In the genomic region with DNA sequence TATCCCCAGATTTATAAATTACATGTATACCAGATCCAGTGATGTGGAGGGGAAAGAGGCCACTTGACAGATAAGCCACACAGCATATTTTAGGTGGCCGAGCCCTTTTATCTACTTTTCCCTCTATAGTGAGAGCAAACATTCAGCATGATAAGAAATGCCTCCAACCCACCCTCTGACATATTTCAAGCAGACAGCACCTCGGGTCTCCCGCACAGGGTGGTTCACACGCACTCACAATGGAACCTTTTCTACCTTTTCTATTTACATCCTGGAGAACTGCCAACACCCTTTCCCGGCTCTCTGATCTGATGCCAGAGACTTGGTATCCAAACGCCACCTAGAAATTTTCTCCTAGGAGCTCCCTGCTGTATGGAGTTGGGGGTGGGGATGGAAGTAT, we compare ENCODE assay signal across 10 mouse cellular contexts. TPM values are rescaled to one million over a fixed set of nuclear protein-coding genes. Genes with fewer than 3 reads are reported as not detected.
DNase-seq lines count a peak whose midpoint lies in the region; ATAC-seq lines count a peak whose summit lies in the region.
"Had no signal": no experiment of that assay in that cellular context is flagged by ENCODE, and none has a peak within 500 bp of the region (broad histone marks: within the 10 kb centered on the region; RNA-seq: fewer than 3 reads in every experiment).

No protein-coding gene starts in this region.

- no peak overlapping the region for H3K4me3 ChIP-seq in forebrain, embryonic 12.5 days (replicated peaks)
- no peak overlapping the region for H3K4me3 ChIP-seq in forebrain, embryonic 10.5 days
- no peak overlapping the region for H3K4me3 ChIP-seq in intestine, embryonic 15.5 days (replicated peaks)
- H3K4me3 ChIP-seq: layer of hippocampus, adult 2 months; myocyte had no signal

- H3K27me3 ChIP-seq in forebrain, embryonic 12.5 days: no peaks in the 10 kb centered on the region
- H3K27me3 ChIP-seq in forebrain, embryonic 10.5 days (ENCODE audit: poor library complexity, severe bottlenecking): no peaks in the 10 kb centered on the region
- no peaks in the 10 kb centered on the region for H3K27me3 ChIP-seq in intestine, embryonic 15.5 days (replicated peaks)

- no peak overlapping the region for H3K27ac ChIP-seq in forebrain, embryonic 12.5 days
- H3K27ac ChIP-seq in forebrain, embryonic 10.5 days: no peak overlapping the region
- no peak overlapping the region for H3K27ac ChIP-seq in intestine, embryonic 15.5 days

- ATAC-seq in forebrain, embryonic 12.5 days (ENCODE audit: low FRiP score): peak; percentile 27; the same call in 1 of the 2 replicates
- peak; percentile 72 for ATAC-seq in intestine, embryonic 15.5 days

- WGBS in forebrain, embryonic 12.5 days: 47% methylated on average over 6 of the region's 6 CpGs
- WGBS in forebrain, embryonic 10.5 days: 86% methylated on average over 6 of the region's 6 CpGs
- WGBS in intestine, embryonic 15.5 days: 20% methylated on average over 6 of the region's 6 CpGs

- DNase-seq in forebrain, embryonic 10.5 days (ENCODE audit: extremely low spot score, low spot score): no peak
- peak; percentile 39 for DNase-seq in kidney, postnatal 10 days
- no peak for DNase-seq in kidney, adult 11 months
- peak; percentile 49 for DNase-seq in lung, postnatal 36 days
- no peak for DNase-seq in left cerebral cortex, postnatal 10 days (ENCODE audit: extremely low spot score in 1 of 2, low spot score in 2 of 2)
- no peak for DNase-seq in testis, postnatal 10 days (ENCODE audit: low spot score)

- H3K4me1 ChIP-seq in forebrain, embryonic 12.5 days: peaks cover 34% of the 10 kb centered on the region
- peaks cover 26% of the 10 kb centered on the region for H3K4me1 ChIP-seq in forebrain, embryonic 10.5 days
- peaks cover 24% of the 10 kb centered on the region for H3K4me1 ChIP-seq in intestine, embryonic 15.5 days (replicated peaks)

- H3K9me3 ChIP-seq in forebrain, embryonic 12.5 days: no peaks in the 10 kb centered on the region
- no peaks in the 10 kb centered on the region for H3K9me3 ChIP-seq in forebrain, embryonic 10.5 days
- no peaks in the 10 kb centered on the region for H3K9me3 ChIP-seq in intestine, embryonic 15.5 days

- H3K36me3 ChIP-seq in forebrain, embryonic 12.5 days (replicated peaks): no peaks in the 10 kb centered on the region
- no peaks in the 10 kb centered on the region for H3K36me3 ChIP-seq in forebrain, embryonic 10.5 days (replicated peaks)
- H3K36me3 ChIP-seq in intestine, embryonic 15.5 days: no peaks in the 10 kb centered on the region

- H3K4me2 ChIP-seq in forebrain, embryonic 12.5 days: no peak overlapping the region
- H3K4me2 ChIP-seq in intestine, embryonic 15.5 days (replicated peaks): no peak overlapping the region

- intact Hi-C loops in left cerebral cortex, postnatal 10 days (cut with DNase I): no loop called here

- no peak overlapping the region for H3K9ac ChIP-seq in forebrain, embryonic 12.5 days
- H3K9ac ChIP-seq in intestine, embryonic 15.5 days: no peak overlapping the region

RNA-seq across cellular contexts. Expression of gene Lamc1, which starts 58.0 kb away (rescaled TPM):
- 26.0 and 26.3 TPM in 2 replicates for polyA plus RNA-seq in forebrain, embryonic 12.5 days (2016; fragmentation: Nextera tagmentation; extraction: Ambion mirVana)
- polyA plus RNA-seq in forebrain, embryonic 10.5 days (2016; fragmentation: Nextera tagmentation; extraction: Ambion mirVana): 23.3 and 24.1 TPM in 2 replicates
- 58.1 and 60.9 TPM in 2 replicates for polyA plus RNA-seq in intestine, embryonic 15.5 days (2015; fragmentation: Nextera tagmentation; extraction: Ambion mirVana)
- total RNA-seq in left cerebral cortex, postnatal 10 days (2021): 10 to 100 TPM; 42.6 to 44.3 TPM

Comparison
In these comparisons a context has a peak if more than half of its experiments do, and no peak if none do; other contexts are left out.
1. DNase-seq: peak in kidney, postnatal 10 days (single experiment) and lung, postnatal 36 days (single experiment); none in forebrain, embryonic 10.5 days (single experiment), kidney, adult 11 months (single experiment), left cerebral cortex, postnatal 10 days (0 of 2) and testis, postnatal 10 days (single experiment).